Mouse (Mus musculus) G1E (cell line): ENCODE data around the gene Dnajc1.

Experiments used
- CTCF ChIP-seq: IDR thresholded peaks from 2 replicates; pipeline ENCODE4 v1.5.1; 2012; ENCODE audit warnings: low read depth, low read length, inconsistent platforms, mixed read lengths
- GATA1 ChIP-seq: IDR thresholded peaks from 2 replicates; pipeline ENCODE4 v1.6.1; 2012; ENCODE audit warnings: borderline replicate concordance, low read length, inconsistent platforms, mixed read lengths
- GATA2 ChIP-seq: IDR thresholded peaks from 2 replicates; pipeline ENCODE4 v1.6.1; 2012; ENCODE audit warnings: low read depth, low read length, inconsistent platforms, borderline replicate concordance
- POLR2AphosphoS5 ChIP-seq: IDR thresholded peaks from 2 replicates; pipeline ENCODE4 v1.6.1; 2012; ENCODE audit warnings: low read depth, low read length, inconsistent platforms; ENCODE audit not compliant: insufficient replicate concordance
- TAL1 ChIP-seq: conservative IDR thresholded peaks from 2 replicates; pipeline ENCODE4 v1.6.1; 2012; ENCODE audit warnings: low read depth, low read length, inconsistent platforms, mixed read lengths

DNA sequence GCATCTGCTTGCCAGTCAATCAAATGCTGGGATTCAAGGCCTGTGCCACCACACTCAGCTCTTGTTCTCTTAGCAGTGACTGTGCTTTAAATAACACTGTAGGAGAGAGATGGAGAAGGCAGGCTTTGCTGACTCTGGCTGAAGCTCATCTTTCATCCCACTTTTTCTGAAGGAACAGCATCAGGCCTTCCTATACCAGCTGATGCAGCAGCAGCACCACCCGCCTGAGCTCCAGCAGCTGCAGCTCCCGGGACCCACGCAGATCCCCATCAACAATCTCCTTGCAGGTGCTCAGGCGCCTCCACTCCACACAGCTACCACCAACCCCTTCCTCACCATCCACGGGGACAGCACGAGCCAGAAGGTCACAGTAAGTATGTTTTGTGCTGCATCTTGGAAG is 184.1 kb downstream of the Dnajc1 start:
- TF ChIP-seq CTCF, result no peak
- TF ChIP-seq TAL1, result no peak
- no peak for TF ChIP-seq POLR2AphosphoS5
- TF ChIP-seq GATA1, result no peak
- no peak for TF ChIP-seq GATA2
